Mouse (Mus musculus) left cerebral cortex, postnatal 10 days (tissue): Measurements from ENCODE around the gene Gm5478. TPM values are rescaled to one million over a fixed set of nuclear protein-coding genes. Genes with fewer than 3 reads are reported as not detected.
"Not testable (repeated sequence)": the region's sequence is repeated elsewhere in the genome, so short reads cannot be mapped to it uniquely, and the experiment has no call there.

Source experiments
- DNase-seq, 2 experiments: peaks; one replicate each; pipeline ENCODE4 v3.0.0; 2021 to 2022; ENCODE audit warnings: low spot score in 2 of 2, mixed read lengths in 1 of 2; ENCODE audit errors: extremely low spot score in 1 of 2
- intact Hi-C: fragments of 180-260 bp; cut with DNase I; formaldehyde crosslinking; loops from one replicate; pipeline ENCODE4 v1.15.1; 2025
- microRNA-seq: library from miRNA; unstranded; fragments of <30 nt; microRNA quantifications from one replicate; pipeline ENCODE4 v1.2.0, GENCODE M21; 2022
- total RNA-seq, 2 experiments: library from RNA; stranded (reverse); gene quantifications; 2 replicates each; pipeline ENCODE4 v1.2.3; 2021

Gene Gm5478
- total RNA-seq = not detected

DNA sequence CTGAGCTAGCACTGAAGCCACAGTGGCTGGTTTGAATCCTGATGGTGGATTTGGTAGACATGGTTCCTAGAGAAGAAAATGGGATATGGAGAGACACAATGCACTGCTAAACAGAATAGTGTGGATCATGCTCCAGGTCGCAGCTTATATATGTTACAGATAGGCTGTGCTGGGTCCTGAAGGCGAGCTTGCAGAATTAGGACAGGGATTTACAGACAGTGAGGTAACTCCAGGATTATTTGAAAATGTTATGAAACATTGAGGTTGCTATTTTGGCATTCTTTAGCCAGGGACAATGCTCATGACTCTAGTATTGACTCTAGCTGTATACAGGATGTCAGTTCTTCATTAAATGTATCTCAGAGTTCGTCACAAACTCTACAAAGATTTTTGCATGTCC, at the start of gene Gm5478:
TSS of gene Gm5478 (minus strand) at position 101 of the 400 bp plus-strand sequence.
- intact Hi-C loops = no loop called here

DNA sequence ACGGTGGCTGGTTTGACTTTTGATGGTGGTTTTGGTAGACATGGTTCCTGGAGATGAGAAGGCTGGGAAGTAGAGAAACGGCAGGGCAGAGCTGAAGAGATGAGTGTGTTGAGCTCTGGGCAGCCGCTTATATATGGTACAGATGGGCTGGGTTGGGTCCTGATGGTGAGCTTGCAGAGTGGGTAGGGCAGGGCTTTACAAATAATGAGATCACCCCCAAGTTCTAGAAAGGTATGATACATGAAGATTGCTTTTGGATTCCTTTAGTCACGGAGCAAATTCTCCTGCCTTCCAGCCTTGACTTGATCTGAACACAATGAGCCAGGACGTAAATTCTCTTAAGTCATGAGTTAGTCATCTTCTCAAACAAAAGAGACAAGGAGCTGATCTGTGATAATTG, 47.0 kb upstream of the Gm5478 start, which contains the start of gene Krt6a:
TSS of gene Krt6a (minus strand) at position 101 of the 400 bp plus-strand sequence.
- intact Hi-C loops = no loop called here
- no peak for DNase-seq

More for the DNA sequence above, at the start of gene Gm5478:
- DNase-seq = no peak

DNA sequence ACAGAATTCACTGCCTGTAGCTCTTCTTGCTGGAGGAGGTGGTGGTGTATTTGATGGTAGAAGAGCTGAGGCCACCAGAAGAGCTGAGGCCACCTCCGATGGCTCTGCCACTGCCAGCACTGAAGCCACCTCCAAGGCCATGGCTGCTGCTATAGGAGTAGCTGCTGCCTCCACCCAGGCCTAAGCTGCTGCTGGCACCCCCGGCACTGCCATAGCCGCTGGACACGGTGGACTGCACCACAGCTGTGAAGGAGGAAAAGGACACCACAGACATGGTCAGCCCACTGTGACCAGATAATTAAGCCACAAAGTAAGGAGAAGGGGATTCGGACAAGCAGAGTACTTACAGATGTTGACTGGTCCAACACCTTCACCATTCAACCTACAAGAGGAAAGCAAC, 43.3 kb upstream of the Gm5478 start:
- intact Hi-C loops = not testable (repeated sequence)

DNA sequence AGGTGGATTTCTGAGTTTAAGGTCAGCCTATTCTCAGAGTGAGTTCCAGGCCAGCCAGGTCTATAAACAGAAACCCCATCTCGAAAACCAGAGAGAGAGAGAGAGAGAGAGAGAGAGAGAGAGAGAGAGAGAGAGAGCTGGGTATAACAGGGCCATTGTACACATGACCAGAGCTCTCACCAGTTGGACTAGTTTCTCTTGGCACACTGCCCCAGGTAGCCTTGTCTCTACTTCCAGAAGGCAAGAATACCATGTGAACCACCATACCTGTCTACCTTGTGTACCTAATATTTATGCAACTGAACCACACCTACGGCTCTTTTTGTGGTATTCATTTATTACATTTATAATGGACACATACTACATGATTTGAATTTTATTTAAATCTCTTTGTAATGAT, 41.0 kb upstream of the Gm5478 start:
- intact Hi-C loops = no loop called here
- DNase-seq = no peak

More for the DNA sequence above, 43.3 kb upstream of the Gm5478 start:
- not testable (repeated sequence) for DNase-seq

DNA sequence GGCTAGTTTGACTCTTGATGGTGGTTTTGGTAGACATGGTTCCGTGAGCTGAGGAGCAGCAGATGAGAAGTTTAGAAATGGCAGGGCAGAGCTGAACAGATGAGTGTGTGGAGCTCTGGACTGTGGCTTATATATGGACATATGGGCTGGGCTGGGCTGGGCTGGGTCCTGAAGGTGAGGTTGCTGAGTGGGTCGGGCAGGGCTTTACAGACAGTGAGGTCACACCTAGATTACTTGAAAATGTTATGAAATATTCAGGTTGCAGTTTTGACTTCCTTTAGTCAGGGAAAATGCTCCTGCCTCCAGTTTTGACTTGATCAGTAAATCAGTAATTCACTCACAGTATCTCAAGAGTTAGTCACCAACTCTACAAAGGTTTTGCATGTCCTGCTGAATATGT, 33.0 kb upstream of the Gm5478 start, which contains the start of gene Krt6b:
TSS of gene Krt6b (minus strand) at position 101 of the 400 bp plus-strand sequence.
- intact Hi-C loops = no loop called here
- no peak for DNase-seq

DNA sequence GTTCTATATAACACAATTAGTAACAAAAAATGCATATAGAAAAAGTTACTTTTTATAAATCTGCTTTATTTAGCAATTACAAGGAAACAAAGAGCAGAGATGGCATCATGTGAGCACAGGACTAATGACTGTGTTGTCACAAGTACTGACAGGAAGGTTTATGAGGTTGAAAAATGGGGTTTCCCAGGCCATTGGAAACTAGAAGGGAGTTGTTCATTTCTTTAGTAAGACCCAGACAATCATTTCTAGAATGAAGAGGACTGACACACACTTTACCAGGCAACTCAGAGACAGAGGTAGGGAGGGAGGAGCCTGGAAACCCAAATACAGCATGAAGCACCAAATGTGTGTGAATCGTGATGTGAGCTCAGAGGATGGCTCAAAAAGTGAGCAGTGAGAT, 28.8 kb upstream of the Gm5478 start:
- no peak for DNase-seq
- intact Hi-C loops = no loop called here

DNA sequence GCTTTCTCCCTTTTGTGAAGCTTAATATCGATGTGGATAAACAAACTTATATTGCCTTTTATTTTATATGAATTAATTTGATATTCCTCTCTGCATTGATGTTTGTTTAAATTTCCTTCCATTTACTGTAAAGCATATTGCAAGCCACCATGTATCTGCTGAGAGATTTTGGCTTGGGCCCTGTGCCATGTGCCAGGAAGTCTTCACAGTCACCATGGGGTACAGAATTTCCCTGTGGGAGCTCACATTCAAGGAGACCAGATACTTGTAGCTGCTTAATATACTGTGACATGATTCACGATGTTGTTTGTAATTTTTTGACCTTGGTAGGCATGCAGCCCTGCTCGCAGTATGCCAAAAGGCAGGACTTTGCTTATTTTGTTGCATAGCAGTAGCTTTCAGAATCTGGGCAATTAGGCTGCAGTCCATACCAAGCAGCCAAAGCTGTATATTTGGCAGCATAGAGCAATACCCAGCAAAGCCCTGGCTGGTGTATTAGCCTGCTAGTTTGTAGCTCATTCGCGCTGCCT, 5.6 kb upstream of the Gm5478 start:
- intact Hi-C loops = no loop called here
- no peak for DNase-seq

DNA sequence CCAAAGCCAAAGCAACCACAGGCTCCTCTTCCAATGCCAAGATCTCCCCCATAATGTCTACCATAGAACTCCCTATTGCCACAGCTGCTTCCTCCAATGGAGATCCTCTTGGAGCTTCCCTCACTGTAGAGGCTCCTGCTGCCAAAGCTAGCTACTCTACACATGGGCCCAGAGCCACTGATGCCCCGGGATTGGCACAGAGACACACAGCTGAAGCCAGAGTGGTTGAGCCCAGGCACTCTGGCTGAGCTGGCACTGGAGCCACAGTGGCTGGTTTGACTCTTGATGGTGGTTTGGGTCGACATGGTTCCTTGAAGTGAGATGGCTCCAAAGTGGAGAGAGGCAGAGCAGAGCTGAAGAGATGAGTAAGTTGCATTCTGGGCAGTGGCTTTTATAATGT, 19.3 kb downstream of the Gm5478 start, which contains the start of gene Gm5414:
TSS of gene Gm5414 (minus strand) at position 305 of the 400 bp plus-strand sequence.
- DNase-seq = no peak
- intact Hi-C loops = no loop called here

DNA sequence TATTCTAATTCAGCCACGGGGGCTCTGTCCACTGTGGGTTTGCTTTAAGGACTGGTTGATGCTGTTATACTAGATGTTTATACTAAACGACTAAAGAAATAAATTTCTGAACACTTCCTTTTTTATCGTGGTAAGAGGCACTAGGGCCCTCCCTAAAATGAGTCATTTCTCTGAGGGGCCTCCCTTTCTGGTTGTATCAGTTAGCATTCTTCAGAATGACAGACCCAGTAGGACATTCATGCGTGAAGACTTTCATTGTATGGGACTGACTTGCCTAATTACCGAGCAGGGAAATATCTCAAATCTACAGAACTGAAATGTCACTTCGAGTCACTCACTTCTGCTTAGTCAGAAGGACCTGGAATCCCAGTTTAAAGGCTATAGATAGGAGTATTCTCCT, 48.1 kb downstream of the Gm5478 start:
- intact Hi-C loops = no loop called here
- DNase-seq = no peak

Small RNAs within 50 kb of the gene (microRNA-seq; reads per million reads assigned to microRNA genes)
- gene Gm44342 (not detected), gene Gm44383 (not detected), gene Gm44479 (not detected)

Other genes with a start within 250 kb of the Gm5478 start
- gene Krt7, start 236.3 kb downstream of the Gm5478 start, total RNA-seq = not detected
- under 1 TPM; 0.30 to 0.34 TPM for gene Krt87, start 208.6 kb downstream of the Gm5478 start, total RNA-seq
- gene Krt88, start 199.6 kb downstream of the Gm5478 start, total RNA-seq = not detected
- gene Krt81, start 183.6 kb downstream of the Gm5478 start, total RNA-seq = not detected
- not detected for gene Krt86, start 173.9 kb downstream of the Gm5478 start, total RNA-seq
- gene Krt83, start 155.9 kb downstream of the Gm5478 start, total RNA-seq = not detected
- not detected for gene Gm49425, start 130.1 kb downstream of the Gm5478 start, total RNA-seq
- gene Krt84, start 114.6 kb downstream of the Gm5478 start, total RNA-seq = not detected
- not detected for gene Krt82, start 96.7 kb downstream of the Gm5478 start, total RNA-seq
- gene Krt90, start 84.4 kb downstream of the Gm5478 start, total RNA-seq = not detected
- gene Krt75, start 73.5 kb downstream of the Gm5478 start, total RNA-seq = not detected
- gene Gm5414, start 19.2 kb downstream of the Gm5478 start, total RNA-seq = not detected
- not detected for gene Krt6b, start 32.9 kb upstream of the Gm5478 start, total RNA-seq
- not detected for gene Krt6a, start 46.9 kb upstream of the Gm5478 start, total RNA-seq
- not detected for gene Krt5, start 65.5 kb upstream of the Gm5478 start, total RNA-seq
- not detected for gene Krt71, start 95.7 kb upstream of the Gm5478 start, total RNA-seq
- gene Krt72, start 139.1 kb upstream of the Gm5478 start, total RNA-seq = not detected
- 1 to 10 TPM; 1.0 to 1.6 TPM for gene Krt73, start 155.0 kb upstream of the Gm5478 start, total RNA-seq
- gene Krt2, start 170.8 kb upstream of the Gm5478 start, total RNA-seq = under 1 TPM; 0.16 to 0.34 TPM
- gene Krt1, start 203.4 kb upstream of the Gm5478 start, total RNA-seq = 1 to 10 TPM; 4.4 to 4.5 TPM
- gene Krt77, start 222.3 kb upstream of the Gm5478 start, total RNA-seq = 10 to 100 TPM; 13.1 to 17.9 TPM
- not detected for gene Krt76, start 245.5 kb upstream of the Gm5478 start, total RNA-seq